Mouse (Mus musculus) gastrocnemius, adult 2 months (tissue): ENCODE results near the gene Mindy3. TPM values are rescaled to one million over a fixed set of nuclear protein-coding genes. Genes with fewer than 3 reads are reported as not detected.
A peak's percentile ranks its signal among the peaks of the same experiment; 100 is the strongest.

ENCODE experiments used
- DNase-seq: peaks from one replicate; pipeline ENCODE4 v3.0.0; 2022
- H3K27ac ChIP-seq: fragments of 200-600 bp; 2 replicates; pipeline ENCODE4 v1.8.1; 2022; ENCODE audit warnings: mild to moderate bottlenecking
- H3K4me3 ChIP-seq: fragments of 200-600 bp; 2 replicates; pipeline ENCODE4 v1.8.1; 2022; ENCODE audit warnings: mild to moderate bottlenecking, moderate library complexity
- CTCF ChIP-seq: fragments of 200-600 bp; IDR thresholded peaks from 2 replicates; pipeline ENCODE4 v1.8.1; 2022; ENCODE audit warnings: antibody characterized with exemption, mild to moderate bottlenecking, moderate library complexity
- intact Hi-C: fragments of 180-260 bp; cut with DNase I; formaldehyde crosslinking; loops from one replicate; pipeline ENCODE4 v1.15.1; 2025
- total RNA-seq, 2 experiments: library from RNA; stranded (reverse); gene quantifications; 2 replicates each; pipeline ENCODE4 v1.2.3; 2021

Gene Mindy3
- total RNA-seq, 2 experiments from 2014 or later = 10.7 to 11.5 TPM

DNA sequence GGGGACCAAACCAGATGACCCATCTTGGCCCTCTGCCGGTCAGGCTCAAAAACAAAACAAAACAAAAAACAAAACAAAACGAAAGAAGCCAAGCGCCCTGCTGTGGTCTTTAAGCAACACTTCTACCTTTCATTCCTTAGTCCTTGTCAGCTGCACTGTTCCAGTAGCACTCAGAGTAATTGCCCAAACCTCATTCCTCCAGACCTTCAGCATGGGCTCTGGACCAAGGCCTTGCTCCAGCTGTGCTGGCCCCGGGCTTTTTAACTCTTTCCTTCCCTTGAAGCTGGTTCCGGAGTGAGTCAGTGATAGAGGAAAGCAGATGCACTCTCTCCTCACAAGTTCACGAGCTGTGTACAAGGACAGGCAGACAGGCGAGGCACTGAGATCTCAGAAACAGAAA is 102.9 kb downstream of the Mindy3 start:
- peak overlapping the region; percentile 45 for H3K4me3 ChIP-seq
- intact Hi-C loops = no loop called here
- peak; percentile 65 for DNase-seq
- no peak for TF ChIP-seq CTCF
- H3K27ac ChIP-seq = peak overlapping the region; percentile 50

DNA sequence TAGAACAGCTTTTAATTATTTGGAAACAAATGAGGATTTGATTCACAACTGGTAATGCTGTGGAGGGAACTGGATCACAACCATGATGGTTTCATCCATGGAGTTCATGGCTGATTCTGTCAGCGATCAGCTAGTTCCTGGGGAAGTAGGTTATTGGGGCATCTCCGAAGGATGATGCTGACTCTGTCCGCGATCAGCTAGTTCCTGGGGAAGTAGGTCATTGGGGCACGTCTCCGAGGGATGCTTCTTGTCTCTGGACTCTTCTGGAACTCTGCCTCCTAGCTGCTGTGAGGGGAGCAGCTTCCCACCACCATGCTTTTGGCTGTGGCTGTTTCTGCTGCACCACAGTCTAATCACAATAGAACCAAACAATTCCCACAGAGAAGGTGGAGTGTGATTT is 105.2 kb downstream of the Mindy3 start:
- DNase-seq = no peak
- no peak for TF ChIP-seq CTCF
- no peak overlapping the region for H3K4me3 ChIP-seq
- intact Hi-C loops = no loop called here
- no peak overlapping the region for H3K27ac ChIP-seq

DNA sequence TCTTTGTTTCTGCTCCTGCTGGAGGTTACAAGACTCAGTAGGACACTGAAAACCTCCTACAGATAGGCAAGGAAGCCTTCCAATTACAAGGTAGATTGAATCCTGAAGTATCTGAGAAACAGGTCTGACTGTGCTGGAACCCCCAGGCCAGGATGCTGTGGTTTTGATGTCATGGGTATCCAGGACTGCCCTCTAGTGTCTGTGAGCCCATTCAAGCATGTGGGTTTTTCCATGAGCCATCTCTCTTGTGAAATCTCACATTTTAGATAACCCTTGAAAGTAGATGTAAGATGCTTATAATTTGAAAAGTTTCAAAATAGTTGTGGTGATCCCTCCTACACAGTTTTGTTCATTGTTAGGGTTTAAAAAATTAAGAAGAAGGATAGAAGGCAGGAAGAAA is 110.8 kb downstream of the Mindy3 start:
- intact Hi-C loops = no loop called here
- no peak overlapping the region for H3K27ac ChIP-seq
- H3K4me3 ChIP-seq = no peak overlapping the region
- no peak for DNase-seq
- peak; percentile 10; the same call in 1 of the 2 replicates for TF ChIP-seq CTCF

DNA sequence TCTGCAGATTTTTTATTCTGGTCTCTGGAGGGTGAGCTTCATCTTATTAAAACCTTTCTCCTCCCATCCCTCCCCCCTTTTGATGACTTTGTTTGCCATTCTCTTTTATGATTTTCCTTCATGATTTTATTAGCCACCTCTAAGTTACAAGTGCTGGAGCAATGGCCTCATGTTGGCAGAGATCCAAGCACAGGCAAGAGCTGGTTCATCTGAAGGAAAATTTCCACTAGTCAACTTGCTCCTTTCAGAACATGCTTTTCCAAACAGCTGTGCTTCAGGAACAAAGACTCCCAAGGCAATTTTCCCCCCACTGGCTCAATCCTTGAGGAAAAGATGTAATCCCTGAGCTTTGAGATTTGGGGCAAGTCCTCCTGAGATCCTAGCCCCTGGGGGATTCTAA is 112.0 kb downstream of the Mindy3 start:
- DNase-seq = peak; percentile 47
- intact Hi-C loops = no loop called here
- 0 out of 2 replicates have a peak overlapping the region, but pooled peaks have one; percentile 31 for H3K27ac ChIP-seq
- no peak for TF ChIP-seq CTCF
- H3K4me3 ChIP-seq = no peak overlapping the region

DNA sequence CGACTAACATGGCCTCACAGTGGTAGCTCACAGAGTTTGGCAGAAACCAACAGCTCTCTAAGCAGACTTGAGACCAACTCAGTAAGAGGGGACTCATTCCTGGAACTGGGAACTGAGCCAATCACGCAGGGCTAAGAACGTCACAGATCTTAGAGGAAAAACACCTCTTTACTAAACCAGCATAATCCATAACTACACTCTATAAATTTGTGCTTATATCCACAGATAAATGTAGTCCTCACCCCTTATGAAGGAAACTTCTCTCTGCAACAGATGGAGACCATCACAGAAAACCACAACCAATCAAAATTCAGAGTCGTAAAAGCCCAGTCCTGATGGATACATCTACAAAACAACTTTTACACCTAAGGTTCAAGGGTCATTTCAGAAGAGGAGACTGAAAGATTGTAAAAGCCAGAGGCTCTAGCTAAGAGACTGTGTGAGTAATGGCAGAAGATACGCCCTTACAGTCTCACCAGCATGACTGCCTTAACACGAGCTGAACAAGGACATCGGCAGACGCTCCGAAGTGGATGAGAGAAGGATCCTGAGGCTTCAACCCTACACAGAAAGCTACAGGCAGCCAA is 114.1 kb downstream of the Mindy3 start:
- no peak overlapping the region for H3K4me3 ChIP-seq
- no peak overlapping the region for H3K27ac ChIP-seq
- DNase-seq = no peak
- intact Hi-C loops = no loop called here
- no peak for TF ChIP-seq CTCF

DNA sequence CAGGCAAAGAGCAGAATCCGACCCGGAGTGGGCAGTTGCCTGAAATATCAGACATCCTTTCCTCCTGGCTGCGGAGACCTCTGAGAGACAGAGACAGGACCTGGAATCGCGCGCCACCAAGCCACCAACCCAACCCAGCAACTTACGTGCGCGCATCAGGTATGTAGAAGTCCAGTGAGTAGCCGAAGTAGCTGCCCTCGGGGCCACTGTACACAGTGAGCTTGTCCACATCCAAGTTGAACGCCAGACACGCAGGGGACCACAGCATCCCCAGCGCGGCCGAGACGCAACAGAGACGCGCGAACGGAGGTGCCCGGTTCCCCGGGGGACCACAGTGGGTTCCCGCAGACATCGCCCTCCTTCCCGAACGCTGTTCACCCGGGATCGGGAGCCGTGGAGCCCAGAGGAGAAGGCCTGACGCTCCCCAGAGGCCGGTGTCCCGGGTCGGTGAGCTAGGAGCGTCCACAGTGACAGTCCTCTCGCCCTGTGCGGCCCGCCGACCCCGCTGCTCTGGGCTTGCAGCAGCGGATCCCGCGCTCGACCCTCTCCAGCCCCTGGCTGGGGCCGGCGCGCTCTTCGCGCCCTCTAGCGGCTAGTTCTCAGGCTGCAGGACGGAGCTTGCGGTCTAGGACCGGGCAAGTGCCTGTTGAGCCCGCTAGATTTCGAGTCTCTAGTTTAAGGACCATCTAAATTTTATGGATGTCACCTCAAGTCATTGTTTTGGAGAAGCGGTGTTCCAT is 117.7 kb downstream of the Mindy3 start, which contains the start of gene Itga8:
Gene Itga8, minus strand, starts transcription at position 492 of the 740 bp plus-strand sequence.
- DNase-seq = peak; percentile 86
- Histone ChIP-seq H3K27ac (peak within 1 kb of the TSS; percentile 57), H3K4me3 (peak within 1 kb of the TSS; percentile 87)
- intact Hi-C loops = loop anchor here (5.0 kb wide), 3 partner anchors 86 to 299 kb away; no protein-coding TSS in a partner anchor
- peak; percentile 98 for TF ChIP-seq CTCF

DNA sequence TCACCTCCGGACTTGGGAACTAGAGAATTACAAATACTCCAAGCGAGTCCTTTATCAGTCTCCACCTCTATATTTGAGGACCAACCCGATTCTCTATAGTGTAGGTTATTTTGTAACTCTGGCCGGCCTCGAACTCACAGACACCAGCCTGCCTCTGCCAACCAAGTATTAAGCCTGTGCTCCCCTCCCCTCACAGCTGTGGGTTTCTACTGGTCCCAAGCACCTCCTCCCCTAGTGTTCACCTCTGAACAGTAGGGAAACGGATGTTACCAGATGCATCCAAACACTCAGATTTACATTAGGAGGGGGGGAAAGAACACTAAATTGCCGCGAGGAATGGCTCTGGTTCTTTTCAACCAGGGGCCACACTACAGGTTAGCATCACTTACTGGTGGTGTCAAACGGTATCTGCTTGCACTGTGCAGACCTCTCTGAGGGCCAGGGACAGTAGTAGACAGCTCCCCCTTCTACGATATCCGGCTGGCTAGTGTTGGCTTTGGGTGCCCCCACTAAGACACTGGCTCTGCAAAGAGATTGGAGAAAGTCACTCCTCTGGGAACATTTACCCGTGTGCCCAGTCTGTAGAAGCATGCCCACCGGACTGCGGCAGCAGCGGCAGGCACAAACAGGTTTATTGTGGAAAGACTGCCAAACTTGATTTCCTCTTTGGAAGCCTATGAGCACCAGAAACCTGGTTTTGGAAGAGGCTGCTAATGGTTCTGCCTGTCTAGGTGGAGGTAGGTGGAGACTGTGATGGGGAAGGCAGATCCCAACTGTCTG is 118.6 kb downstream of the Mindy3 start:
- peak overlapping the region; percentile 87 for H3K4me3 ChIP-seq
- TF ChIP-seq CTCF = no peak

DNA sequence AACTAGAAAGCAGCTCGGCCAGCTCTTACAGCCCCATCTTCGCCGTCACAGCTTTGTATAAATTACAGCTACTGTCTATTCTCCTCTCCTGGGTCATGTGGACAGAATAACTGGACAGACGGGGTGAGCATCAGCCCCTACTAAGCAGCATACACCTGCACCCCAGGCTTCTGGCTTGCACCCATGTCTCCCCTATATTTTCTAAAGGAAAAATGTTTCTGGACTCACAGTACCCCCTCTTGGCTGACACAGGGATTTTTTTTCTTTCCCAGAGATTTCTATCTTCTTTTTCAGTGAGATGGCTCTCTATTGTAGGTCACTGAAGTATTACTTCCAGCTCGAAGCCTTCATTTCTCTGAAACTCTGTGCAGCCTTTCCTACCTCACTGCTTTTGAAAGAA is 122.0 kb downstream of the Mindy3 start:
- Histone ChIP-seq H3K27ac (no peak overlapping the region), H3K4me3 (no peak overlapping the region)
- no peak for TF ChIP-seq CTCF
- intact Hi-C loops = no loop called here
- DNase-seq = no peak

More for the DNA sequence above, 118.6 kb downstream of the Mindy3 start:
- DNase-seq = no peak
- intact Hi-C loops = loop anchor here (5.0 kb wide), 3 partner anchors 87 to 298 kb away; no protein-coding TSS in a partner anchor
- H3K27ac ChIP-seq = no peak overlapping the region; the same call in 1 of the 2 replicates

Other genes with a start within 250 kb of the Mindy3 start
- 1 to 10 TPM; 2.0 to 2.6 TPM for gene Itga8, start 117.5 kb downstream of the Mindy3 start, total RNA-seq